Mouse (Mus musculus) right cerebral cortex, adult 18-20 months (tissue): ENCODE data around the gene Tex37.

Experiments
- DNase-seq: peaks from one replicate; pipeline ENCODE4 v3.0.0; 2022; ENCODE audit warnings: mixed read lengths

The Tex37 gene

DNA sequence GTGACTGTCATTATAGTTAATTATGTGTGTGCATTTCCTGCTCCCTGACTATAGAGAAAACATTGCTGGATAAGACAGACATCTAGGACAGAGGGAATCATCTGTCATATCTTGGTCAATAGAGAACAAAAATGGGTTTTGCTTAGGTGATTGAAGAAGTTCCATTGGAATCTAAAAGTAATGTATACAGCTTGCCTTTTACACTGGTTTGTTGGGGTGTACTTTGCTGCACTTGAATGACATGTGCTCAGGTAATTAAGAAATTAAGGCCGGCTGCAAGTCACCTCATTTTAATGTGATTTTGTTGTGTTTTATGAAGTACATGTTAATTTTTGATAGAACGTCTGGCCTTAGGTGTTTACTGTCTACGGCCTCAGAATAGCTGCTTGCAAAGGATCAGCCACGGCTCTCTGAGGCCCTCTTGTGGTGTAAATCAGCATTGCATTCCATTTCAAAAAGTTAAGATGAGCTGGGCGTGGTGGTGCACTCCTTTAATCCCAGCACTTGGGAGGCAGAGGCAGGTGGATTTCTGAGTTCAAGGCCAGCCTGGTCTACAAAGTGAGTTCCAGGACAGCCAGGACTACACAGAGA lies 37.9 kb downstream of the Tex37 start:
- peak; percentile 74 for DNase-seq

DNA sequence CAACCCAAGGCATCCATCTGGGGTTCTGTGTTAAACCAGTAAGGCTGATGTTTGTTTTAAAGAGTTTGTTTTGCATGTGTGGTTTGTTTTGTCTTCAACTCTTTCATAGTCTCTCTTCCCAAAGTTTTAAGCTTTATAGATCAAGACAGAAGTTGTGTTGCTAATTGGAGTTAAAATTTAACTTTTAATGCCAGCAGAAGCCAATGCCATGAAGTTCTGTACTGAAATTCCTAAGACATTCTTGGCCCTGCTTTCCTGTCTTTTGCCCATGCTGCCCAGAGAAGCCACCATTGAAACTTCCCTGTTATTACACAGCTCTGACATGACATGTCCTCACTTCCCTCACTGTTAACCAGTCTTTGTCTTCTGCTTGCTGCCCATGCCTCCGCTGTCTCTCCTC lies 43.7 kb downstream of the Tex37 start:
- no peak for DNase-seq

DNA sequence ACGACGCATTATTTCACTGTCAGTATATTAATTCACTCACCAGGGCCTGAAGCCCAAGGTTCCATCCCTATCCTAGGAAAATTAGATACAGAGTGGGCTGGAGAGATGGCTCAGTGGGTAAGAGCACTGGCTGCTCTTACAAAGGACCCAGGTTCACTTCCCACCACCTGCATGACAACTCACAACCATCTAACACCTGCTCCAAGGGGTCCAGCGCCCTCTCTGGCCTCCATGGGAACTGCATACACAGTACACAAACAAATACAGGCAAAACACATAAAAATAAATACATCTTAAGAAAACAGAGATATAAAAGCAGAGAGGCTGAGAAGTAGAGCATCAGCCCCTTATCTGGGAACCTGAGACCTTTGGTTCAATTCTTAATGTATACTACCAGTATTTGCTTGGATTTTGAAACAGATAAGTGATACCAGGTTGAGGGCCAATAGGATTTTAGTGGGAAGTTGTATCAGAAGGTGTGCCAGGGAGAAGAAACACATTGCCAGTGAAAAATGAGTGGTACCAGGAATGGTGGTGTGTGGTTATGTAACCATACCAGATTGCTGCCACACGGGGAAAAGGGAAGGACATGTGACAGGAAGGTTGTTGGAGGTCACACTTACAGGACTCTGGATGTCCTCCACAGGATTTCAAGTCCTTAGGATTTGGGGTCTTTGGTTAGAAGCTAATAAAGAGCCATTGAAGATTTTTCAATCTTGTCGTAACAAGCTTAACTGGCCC lies 44.5 kb downstream of the Tex37 start:
- DNase-seq, result peak; percentile 11

DNA sequence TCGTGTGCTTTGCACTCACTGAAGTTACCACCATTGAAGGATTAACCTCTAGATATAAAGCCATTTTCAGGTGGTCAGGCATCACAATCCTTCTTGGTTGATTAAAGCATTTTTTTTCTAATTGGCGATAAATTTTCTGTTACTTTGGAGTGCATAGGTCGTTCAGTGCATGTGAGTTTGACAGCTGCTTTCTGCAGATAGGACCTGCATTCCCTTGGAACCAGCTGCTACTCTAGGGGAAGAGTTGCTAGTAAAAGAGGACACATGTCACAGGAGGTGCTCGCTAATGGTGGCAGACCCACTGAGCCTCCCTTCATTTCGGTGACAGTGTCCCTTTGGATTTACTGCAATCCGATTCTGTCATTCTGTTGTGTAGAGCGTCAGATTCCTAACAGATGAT lies 46.2 kb downstream of the Tex37 start:
- no peak for DNase-seq

DNA sequence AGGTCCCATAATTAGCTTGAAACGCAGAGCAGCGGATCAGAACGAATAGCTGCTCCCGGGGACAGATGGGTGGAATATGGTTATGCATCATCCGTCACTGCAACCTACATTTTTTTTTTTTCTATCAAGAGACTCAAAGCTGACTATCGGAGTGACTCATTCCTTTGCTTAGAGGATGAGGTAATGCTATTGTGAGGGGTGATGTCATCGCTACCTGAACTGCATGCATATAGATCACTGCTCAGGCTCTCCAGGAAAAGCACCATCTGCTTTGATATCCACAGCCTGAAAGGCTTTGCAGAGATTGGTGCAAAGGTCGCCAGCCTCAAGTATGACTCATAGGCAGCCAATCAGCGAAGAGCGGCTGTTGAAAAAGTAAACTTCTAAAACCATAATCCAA lies 46.6 kb downstream of the Tex37 start:
- peak; percentile 73 for DNase-seq

DNA sequence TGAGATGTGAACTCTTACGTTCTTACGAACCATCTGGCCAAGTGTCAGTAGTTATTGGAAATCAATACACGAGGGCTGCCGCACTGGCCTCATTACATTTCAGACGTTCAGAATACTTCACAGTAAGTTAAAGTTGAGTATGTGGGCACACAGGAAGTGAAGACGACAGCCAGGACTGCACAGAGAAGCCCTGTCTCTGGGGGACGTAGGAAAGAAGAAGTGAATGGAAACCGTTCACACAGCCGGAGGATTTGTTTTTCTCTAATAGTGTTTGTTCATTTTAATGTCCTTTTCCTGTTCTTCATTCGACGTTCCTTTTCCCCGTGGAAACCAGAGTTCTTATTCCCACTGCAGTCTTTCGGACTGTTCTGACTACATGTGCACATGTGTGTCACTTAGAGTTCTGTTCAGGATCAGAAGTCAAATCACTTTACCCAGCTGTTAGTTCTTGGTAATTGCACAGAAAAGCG lies 47.2 kb downstream of the Tex37 start:
- DNase-seq, result no peak

DNA sequence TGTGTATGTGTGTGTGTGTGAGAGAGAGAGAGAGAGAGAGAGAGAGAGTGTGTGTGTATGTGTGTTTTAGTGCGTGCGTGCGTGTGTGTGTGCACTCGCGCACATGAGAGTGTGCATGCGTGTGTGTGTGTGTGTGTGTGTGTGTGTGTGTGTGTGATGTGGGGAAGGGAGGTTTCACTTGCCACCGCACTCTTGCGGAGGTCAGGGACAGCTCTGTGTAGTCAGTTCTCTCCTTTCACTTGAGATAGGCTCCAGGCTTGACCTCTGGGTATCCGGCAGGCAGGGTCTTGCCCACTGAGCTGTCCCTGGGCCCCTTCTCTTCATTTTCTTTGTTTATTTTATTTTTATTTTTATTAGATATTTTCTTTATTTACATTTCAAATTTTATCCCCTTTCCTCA lies 51.4 kb downstream of the Tex37 start:
- no peak for DNase-seq

DNA sequence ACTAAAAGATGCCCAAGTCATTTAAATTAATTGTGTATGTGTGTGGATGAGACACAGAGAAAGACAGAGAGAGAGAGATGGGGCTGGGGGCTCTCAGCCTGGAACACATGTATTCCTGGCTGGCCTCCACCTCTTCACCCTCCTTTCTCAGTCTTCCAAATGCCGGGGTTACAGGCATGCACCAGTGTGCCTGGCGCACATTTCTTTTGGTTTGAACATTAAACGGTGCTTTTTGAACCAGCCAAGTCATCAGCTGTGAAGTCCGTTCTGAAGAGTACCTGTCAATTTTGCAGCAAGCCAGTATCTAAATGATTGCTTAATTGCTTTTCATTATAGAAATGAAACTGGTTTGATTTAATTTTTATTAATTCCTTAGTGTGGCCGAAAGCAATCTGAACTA lies 52.0 kb downstream of the Tex37 start:
- DNase-seq, result no peak

DNA sequence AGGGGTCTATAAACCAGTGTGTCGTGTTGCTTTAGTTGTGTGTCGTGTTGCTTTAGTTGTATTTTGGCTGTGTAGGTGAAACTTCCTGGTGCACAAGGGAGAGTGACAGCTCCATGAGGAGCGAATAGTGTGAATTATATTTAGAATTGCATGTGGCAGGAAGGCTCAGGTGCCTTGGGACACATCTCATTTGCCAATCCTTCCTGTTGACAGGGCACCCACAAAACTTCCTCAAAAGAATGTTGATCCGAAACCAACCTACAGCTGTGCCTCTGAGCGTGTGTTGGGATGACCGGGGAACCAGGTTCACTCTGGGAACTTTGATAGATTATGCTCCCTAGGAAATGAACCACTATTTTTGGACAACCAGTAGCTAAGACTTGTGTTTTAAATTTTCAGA lies 54.4 kb downstream of the Tex37 start:
- DNase-seq, result no peak
